Mouse (Mus musculus) neural tube, embryonic 11.5 days (tissue): ENCODE measurements around the gene Mavs. TPM values are rescaled to one million over a fixed set of nuclear protein-coding genes. Genes with fewer than 3 reads are reported as not detected.
"Not testable (repeated sequence)": the region's sequence is repeated elsewhere in the genome, so short reads cannot be mapped to it uniquely, and the experiment has no call there.

Experiments used
- ATAC-seq: fragments of 200-750 bp; cut with Nextera tagmentation; 2 replicates; pipeline ENCODE4 v1.8.0; 2017; ENCODE audit warnings: moderate number of reproducible peaks, mild to moderate bottlenecking, moderate TSS enrichment, moderate library complexity; ENCODE audit not compliant: insufficient read depth, low FRiP score, low TSS enrichment
- DNase-seq: peaks from one replicate; pipeline ENCODE4 v3.0.0-alpha.2; 2015; ENCODE audit warnings: low spot score
- H3K27ac ChIP-seq: fragments of 300-500 bp; sonication (generic); 2 replicates; pipeline ENCODE4 v1.5.1; 2014; ENCODE audit warnings: low read depth, mild to moderate bottlenecking, low read length
- H3K27me3 ChIP-seq: fragments of 300-500 bp; sonication (generic); 2 replicates; pipeline ENCODE4 v1.6.1; 2014; ENCODE audit warnings: mild to moderate bottlenecking, low read length, mixed read lengths; ENCODE audit not compliant: control insufficient read depth, insufficient read depth
- H3K36me3 ChIP-seq: fragments of 300-500 bp; sonication (generic); 2 replicates; pipeline ENCODE4 v1.6.1; 2014; ENCODE audit warnings: mild to moderate bottlenecking, low read length, moderate library complexity, mixed read lengths; ENCODE audit not compliant: control insufficient read depth, insufficient read depth
- H3K4me1 ChIP-seq: fragments of 300-500 bp; sonication (generic); 2 replicates; pipeline ENCODE4 v1.6.1; 2014; ENCODE audit warnings: low read length, mixed read lengths; ENCODE audit not compliant: control insufficient read depth, insufficient read depth
- H3K4me2 ChIP-seq: fragments of 300-500 bp; sonication (generic); 2 replicates; pipeline ENCODE4 v1.6.1; 2014; ENCODE audit warnings: low read depth, mild to moderate bottlenecking, moderate library complexity
- H3K4me3 ChIP-seq: fragments of 300-500 bp; sonication (generic); 2 replicates; pipeline ENCODE4 v1.5.1; 2014; ENCODE audit warnings: low read depth, low read length
- H3K9ac ChIP-seq: fragments of 300-500 bp; sonication (generic); 2 replicates; pipeline ENCODE4 v1.6.1; 2014; ENCODE audit warnings: mild to moderate bottlenecking, low read length
- H3K9me3 ChIP-seq: fragments of 300-500 bp; sonication (generic); 2 replicates; pipeline ENCODE4 v1.6.1; 2016; ENCODE audit warnings: low read length; ENCODE audit not compliant: control insufficient read depth
- WGBS: fragments of 180-500 bp; shearing (Covaris S2); extraction: QIAGEN DNeasy Blood & Tissue Kit; methylation state at CpG from one replicate; pipeline ENCODE4 v1.1.7; 2014; 5-methylcytosine and 5-hydroxymethylcytosine counted together
- polyA plus RNA-seq: library from polyadenylated mRNA; unstranded; fragments of >200 nt; fragmentation: Nextera tagmentation; extraction: Ambion mirVana; gene quantifications from 2 replicates; pipeline ENCODE4 v1.2.1, GENCODE M21; 2014

Gene Mavs
- polyA plus RNA-seq, 1 experiment from 2014 or later = 15.2 TPM

GRCm38 (mm10) chr2:131221853-131222515 is 11.9 kb upstream of the Mavs start:
- Histone ChIP-seq H3K4me3 (no peak overlapping the region), H3K27me3 (no peaks in the 10 kb centered on the region), H3K9ac (no peak overlapping the region), H3K4me2 (no peak overlapping the region), H3K27ac (no peak overlapping the region), H3K4me1 (no peaks in the 10 kb centered on the region), H3K36me3 (no peaks in the 10 kb centered on the region), H3K9me3 (no peaks in the 10 kb centered on the region)
- WGBS = 84% methylated on average over 3 of the region's 3 CpGs
- ATAC-seq (no peak), DNase-seq (no peak)

GRCm38 (mm10) chr2:131222562-131222961 is 11.3 kb upstream of the Mavs start:
- no peaks in the 10 kb centered on the region for H3K4me1 ChIP-seq
- no peak overlapping the region for H3K4me3 ChIP-seq
- no peak overlapping the region for H3K4me2 ChIP-seq
- no peak overlapping the region for H3K27ac ChIP-seq
- H3K9ac ChIP-seq = no peak overlapping the region
- DNase-seq (no peak), ATAC-seq (no peak)
- no peaks in the 10 kb centered on the region for H3K27me3 ChIP-seq
- H3K36me3 ChIP-seq = no peaks in the 10 kb centered on the region
- no peaks in the 10 kb centered on the region for H3K9me3 ChIP-seq
- WGBS = 67% methylated on average over 5 of the region's 5 CpGs

GRCm38 (mm10) chr2:131223569-131223968 is 10.3 kb upstream of the Mavs start:
- ATAC-seq = no peak
- H3K4me1 ChIP-seq = no peaks in the 10 kb centered on the region
- 62% methylated on average over 1 of the region's 1 CpGs for WGBS

GRCm38 (mm10) chr2:131225178-131225577 is 8.7 kb upstream of the Mavs start:
- no peak overlapping the region for H3K27ac ChIP-seq
- no peaks in the 10 kb centered on the region for H3K4me1 ChIP-seq
- no peaks in the 10 kb centered on the region for H3K36me3 ChIP-seq
- 92% methylated on average over 6 of the region's 6 CpGs for WGBS
- no peak for DNase-seq
- no peaks in the 10 kb centered on the region for H3K27me3 ChIP-seq
- no peak overlapping the region for H3K4me2 ChIP-seq
- no peak overlapping the region for H3K4me3 ChIP-seq
- no peaks in the 10 kb centered on the region for H3K9me3 ChIP-seq
- H3K9ac ChIP-seq = no peak overlapping the region
- ATAC-seq = no peak

More at GRCm38 (mm10) chr2:131223569-131223968, 10.3 kb upstream of the Mavs start:
- H3K9ac ChIP-seq = no peak overlapping the region
- H3K36me3 ChIP-seq = no peaks in the 10 kb centered on the region
- H3K27me3 ChIP-seq = no peaks in the 10 kb centered on the region
- H3K4me2 ChIP-seq = no peak overlapping the region
- no peaks in the 10 kb centered on the region for H3K9me3 ChIP-seq
- no peak for DNase-seq
- no peak overlapping the region for H3K4me3 ChIP-seq
- no peak overlapping the region for H3K27ac ChIP-seq

- H3K36me3 ChIP-seq, H3K9ac ChIP-seq, H3K27ac ChIP-seq, H3K4me2 ChIP-seq, H3K4me3 ChIP-seq, H3K27me3 ChIP-seq, H3K9me3 ChIP-seq, ATAC-seq, H3K4me1 ChIP-seq, DNase-seq: not testable (repeated sequence)
- 79% methylated on average over 2 of the region's 2 CpGs for WGBS
Observed at GRCm38 (mm10) chr2:131226669-131227068, 7.2 kb upstream of the Mavs start.

GRCm38 (mm10) chr2:131227243-131227642 is 6.6 kb upstream of the Mavs start:
- H3K9me3 ChIP-seq = no peaks in the 10 kb centered on the region
- ATAC-seq (no peak), DNase-seq (no peak)
- no peak overlapping the region for H3K4me2 ChIP-seq
- no peak overlapping the region for H3K9ac ChIP-seq
- WGBS = 94% methylated on average over 3 of the region's 3 CpGs
- no peak overlapping the region for H3K4me3 ChIP-seq
- H3K27me3 ChIP-seq = no peaks in the 10 kb centered on the region
- H3K36me3 ChIP-seq = no peaks in the 10 kb centered on the region
- no peak overlapping the region for H3K27ac ChIP-seq
- no peaks in the 10 kb centered on the region for H3K4me1 ChIP-seq

- Histone ChIP-seq H3K27me3 (no peaks in the 10 kb centered on the region), H3K4me1 (peaks cover 3% of the 10 kb centered on the region; the same call in 1 of the 2 replicates), H3K27ac (no peak overlapping the region), H3K9ac (no peak overlapping the region), H3K4me2 (no peak overlapping the region), H3K4me3 (no peak overlapping the region), H3K36me3 (no peaks in the 10 kb centered on the region), H3K9me3 (no peaks in the 10 kb centered on the region)
- WGBS = 87% methylated on average over 2 of the region's 2 CpGs
- ATAC-seq (no peak), DNase-seq (no peak)
Observed at GRCm38 (mm10) chr2:131232558-131232957, 1.3 kb upstream of the Mavs start.

- no peaks in the 10 kb centered on the region for H3K27me3 ChIP-seq
- no peak overlapping the region for H3K27ac ChIP-seq
- peak overlapping the region; percentile 93 for H3K4me2 ChIP-seq
- no peak for DNase-seq
- H3K9me3 ChIP-seq = no peaks in the 10 kb centered on the region
- H3K36me3 ChIP-seq = no peaks in the 10 kb centered on the region
- H3K4me3 ChIP-seq = peak overlapping the region; percentile 53
- H3K9ac ChIP-seq = peak overlapping the region; percentile 65
- WGBS = 19% methylated on average over 28 of the region's 28 CpGs
- 0 out of 2 replicates have a peak, but pooled peaks have one; percentile 11 for ATAC-seq
- peaks cover 3% of the 10 kb centered on the region; the same call in 1 of the 2 replicates for H3K4me1 ChIP-seq
Observed at GRCm38 (mm10) chr2:131234127-131234650, 326 bp downstream of the Mavs start.
